Mouse (Mus musculus): ENCODE measurements around the gene Col4a4. TPM values are rescaled to one million over a fixed set of nuclear protein-coding genes. Genes with fewer than 3 reads are reported as not detected.

The Col4a4 gene
- polyA plus RNA-seq, 1 experiment from 2014 or later = 0.10 TPM

DNA sequence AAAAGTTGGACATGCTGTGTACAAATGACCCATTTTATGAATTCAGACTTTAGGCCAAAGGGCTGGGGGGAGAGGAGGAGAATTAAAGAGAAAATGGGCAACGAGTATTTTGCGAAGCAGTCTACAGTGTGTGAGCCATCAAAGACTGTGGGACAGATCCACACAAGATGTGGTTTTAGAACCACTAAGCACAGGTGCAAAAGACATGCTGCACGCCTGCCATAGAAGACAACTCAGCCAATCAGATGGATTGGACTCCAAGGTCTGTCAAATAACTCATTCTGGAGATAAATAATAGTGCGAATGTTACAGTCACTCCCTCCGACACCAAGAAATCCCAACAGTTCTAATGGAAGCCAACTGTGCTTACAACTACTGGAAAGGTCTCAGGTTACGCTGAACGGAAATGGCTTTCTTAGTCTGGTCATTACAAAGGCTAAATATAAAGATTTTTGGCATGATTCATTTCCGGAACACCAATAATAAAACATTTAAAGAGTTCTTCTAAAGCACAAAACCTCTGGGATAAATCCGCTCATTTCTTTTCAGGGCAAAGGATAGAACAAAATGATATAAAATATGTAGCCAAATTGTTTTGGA, 25.5 kb upstream of the Col4a4 start:
- Histone ChIP-seq H3K4me3 (replicated peaks) (no peak overlapping the region), H3K36me3 (no peaks in the 10 kb centered on the region), H3K9ac (no peak overlapping the region), H3K27me3 (replicated peaks) (no peaks in the 10 kb centered on the region), H3K27ac (no peak overlapping the region), H3K4me2 (replicated peaks) (no peak overlapping the region), H3K4me1 (replicated peaks) (no peaks in the 10 kb centered on the region), H3K9me3 (no peaks in the 10 kb centered on the region)
- ATAC-seq = no peak
- 67% methylated on average over 9 of the region's 9 CpGs for WGBS

DNA sequence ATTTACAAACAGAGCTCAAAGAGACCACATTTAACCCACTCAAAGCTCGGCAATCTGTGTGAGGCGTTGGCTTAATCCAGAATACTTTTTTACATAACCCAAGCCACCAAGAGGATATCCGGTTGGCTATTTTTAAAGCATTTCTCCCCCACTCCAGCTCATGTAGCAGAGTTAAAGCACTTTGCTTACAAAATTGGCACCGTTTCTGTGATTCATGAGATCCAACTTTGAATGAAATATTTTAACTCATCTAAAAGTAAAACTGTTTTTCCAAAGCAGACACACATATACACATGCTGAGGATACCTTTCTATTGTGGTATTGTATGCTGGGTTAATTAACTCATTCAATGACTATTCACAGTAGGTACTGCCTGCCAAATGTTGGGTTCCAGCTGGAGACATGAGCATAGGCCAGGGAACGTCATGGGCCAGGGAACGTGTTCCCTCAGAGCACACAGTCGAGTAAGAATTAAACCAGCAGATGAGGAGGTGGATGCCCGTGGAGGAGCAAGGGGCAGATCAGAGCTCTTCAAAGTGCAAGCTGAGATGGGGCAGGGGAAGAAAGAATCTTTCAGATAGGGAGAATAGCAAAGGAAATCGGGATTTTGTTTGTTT, 22.1 kb upstream of the Col4a4 start:
- H3K9ac ChIP-seq = no peak overlapping the region
- H3K4me3 ChIP-seq (replicated peaks) = no peak overlapping the region
- no peak for ATAC-seq
- no peaks in the 10 kb centered on the region for H3K9me3 ChIP-seq
- H3K4me2 ChIP-seq (replicated peaks) = no peak overlapping the region
- no peak overlapping the region for H3K27ac ChIP-seq
- H3K27me3 ChIP-seq (replicated peaks) = no peaks in the 10 kb centered on the region
- no peaks in the 10 kb centered on the region for H3K4me1 ChIP-seq (replicated peaks)
- H3K36me3 ChIP-seq = no peaks in the 10 kb centered on the region
- 70% methylated on average over 9 of the region's 9 CpGs for WGBS

DNA sequence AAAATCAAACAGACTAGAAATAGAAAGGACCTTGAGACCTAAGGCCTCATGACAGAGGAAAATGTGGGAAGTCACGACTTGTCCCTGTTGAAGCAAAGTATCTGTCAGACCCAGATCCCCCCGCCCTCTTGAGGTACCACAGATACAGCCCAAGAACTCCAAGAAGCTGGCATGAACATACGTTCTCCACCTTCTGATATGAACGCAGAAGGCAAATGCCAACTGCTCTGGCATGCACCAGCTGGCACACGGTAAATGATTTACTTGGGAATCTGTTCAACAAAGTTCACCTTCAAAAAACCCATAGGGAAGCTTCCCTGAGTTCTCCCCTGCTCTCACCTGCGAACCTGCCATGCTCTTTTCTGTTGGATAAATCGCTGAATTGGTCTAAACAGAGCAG, 19.2 kb upstream of the Col4a4 start:
- Histone ChIP-seq H3K9ac (no peak overlapping the region), H3K27ac (no peak overlapping the region), H3K36me3 (no peaks in the 10 kb centered on the region), H3K27me3 (replicated peaks) (no peaks in the 10 kb centered on the region), H3K9me3 (no peaks in the 10 kb centered on the region), H3K4me2 (replicated peaks) (no peak overlapping the region), H3K4me3 (replicated peaks) (no peak overlapping the region), H3K4me1 (replicated peaks) (no peaks in the 10 kb centered on the region)
- WGBS = 79% methylated on average over 7 of the region's 7 CpGs
- ATAC-seq = no peak

DNA sequence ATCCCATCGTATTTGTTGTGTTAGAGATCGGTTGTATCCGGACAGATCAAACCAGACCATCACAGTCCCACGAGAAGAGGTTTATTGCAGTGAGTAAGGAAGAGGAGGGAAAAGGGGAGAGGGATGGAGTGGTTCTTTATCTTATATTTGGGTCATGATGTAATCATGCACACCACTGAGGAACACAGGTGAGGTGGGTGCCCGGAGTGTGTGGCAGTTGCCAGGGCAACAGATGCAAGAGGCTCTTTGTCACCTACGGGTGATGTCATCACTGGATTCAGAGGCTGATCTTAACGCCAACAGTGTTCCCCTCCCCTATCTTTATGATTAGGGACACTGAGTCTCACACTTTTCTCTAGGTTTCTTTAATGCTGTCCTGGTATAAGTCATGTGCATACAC, 18.7 kb upstream of the Col4a4 start:
- no peak overlapping the region for H3K27ac ChIP-seq
- no peaks in the 10 kb centered on the region for H3K9me3 ChIP-seq
- 82% methylated on average over 7 of the region's 7 CpGs for WGBS
- H3K4me2 ChIP-seq (replicated peaks) = no peak overlapping the region
- no peak overlapping the region for H3K4me3 ChIP-seq (replicated peaks)
- H3K4me1 ChIP-seq (replicated peaks) = no peaks in the 10 kb centered on the region
- no peak for ATAC-seq
- H3K36me3 ChIP-seq = no peaks in the 10 kb centered on the region
- H3K9ac ChIP-seq = no peak overlapping the region
- H3K27me3 ChIP-seq (replicated peaks) = no peaks in the 10 kb centered on the region

DNA sequence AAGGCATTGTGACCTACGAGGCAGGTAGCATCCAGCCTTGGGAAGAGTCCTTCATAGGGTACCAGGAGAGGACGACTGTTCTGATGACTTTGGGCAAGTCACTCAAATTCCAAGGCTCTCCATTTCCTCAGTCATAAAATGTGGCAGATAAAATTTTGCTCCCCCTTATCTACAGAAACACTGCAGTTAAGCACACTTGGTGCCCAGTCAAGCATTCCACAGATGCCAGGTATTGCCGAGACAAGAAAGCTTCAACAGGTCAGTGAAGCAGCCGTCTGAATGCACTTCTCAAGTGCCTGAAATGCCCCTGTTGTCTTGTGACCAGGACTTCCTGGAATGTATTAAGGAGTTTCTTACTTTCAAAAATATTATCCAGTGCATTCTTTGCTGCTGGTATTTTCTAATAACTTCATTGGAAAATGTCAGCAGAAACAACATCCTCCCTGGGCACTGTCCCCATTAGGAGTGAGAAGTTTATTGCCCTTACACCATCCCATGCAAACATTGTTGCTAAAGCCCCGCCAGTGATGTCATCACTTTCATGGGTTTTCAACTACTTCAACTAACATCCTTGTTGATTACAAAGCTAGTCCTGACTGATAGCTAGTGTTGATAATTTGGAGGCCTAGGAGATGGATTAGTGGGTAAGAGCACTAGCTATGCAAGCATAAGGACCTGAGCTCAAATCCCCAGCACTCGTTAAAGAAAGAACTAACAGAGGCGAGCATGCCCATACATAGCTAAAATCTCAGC, 16.7 kb upstream of the Col4a4 start:
- H3K9me3 ChIP-seq = no peaks in the 10 kb centered on the region
- H3K9ac ChIP-seq = no peak overlapping the region
- WGBS = 60% methylated on average over 7 of the region's 7 CpGs
- no peak overlapping the region for H3K4me3 ChIP-seq (replicated peaks)
- H3K27ac ChIP-seq = no peak overlapping the region
- H3K36me3 ChIP-seq = no peaks in the 10 kb centered on the region
- no peaks in the 10 kb centered on the region for H3K4me1 ChIP-seq (replicated peaks)
- no peak for ATAC-seq
- H3K27me3 ChIP-seq (replicated peaks) = no peaks in the 10 kb centered on the region
- no peak overlapping the region for H3K4me2 ChIP-seq (replicated peaks)

- WGBS = 39% methylated on average over 6 of the region's 6 CpGs
- 0 out of 2 replicates have a peak, but pooled peaks have one; percentile 59 for ATAC-seq
- H3K4me2 ChIP-seq (replicated peaks) = no peak overlapping the region
- H3K9ac ChIP-seq = no peak overlapping the region
- no peaks in the 10 kb centered on the region for H3K9me3 ChIP-seq
- no peaks in the 10 kb centered on the region for H3K27me3 ChIP-seq (replicated peaks)
- no peak overlapping the region for H3K27ac ChIP-seq
- no peak overlapping the region for H3K4me3 ChIP-seq (replicated peaks)
- no peaks in the 10 kb centered on the region for H3K36me3 ChIP-seq
- 0 out of 2 replicates have a peak, but pooled peaks cover 3% of the 10 kb centered on the region for H3K4me1 ChIP-seq (replicated peaks)
Measured at GRCm38 (mm10) chr1:82596864-82597596, 10.4 kb upstream of the Col4a4 start.

DNA sequence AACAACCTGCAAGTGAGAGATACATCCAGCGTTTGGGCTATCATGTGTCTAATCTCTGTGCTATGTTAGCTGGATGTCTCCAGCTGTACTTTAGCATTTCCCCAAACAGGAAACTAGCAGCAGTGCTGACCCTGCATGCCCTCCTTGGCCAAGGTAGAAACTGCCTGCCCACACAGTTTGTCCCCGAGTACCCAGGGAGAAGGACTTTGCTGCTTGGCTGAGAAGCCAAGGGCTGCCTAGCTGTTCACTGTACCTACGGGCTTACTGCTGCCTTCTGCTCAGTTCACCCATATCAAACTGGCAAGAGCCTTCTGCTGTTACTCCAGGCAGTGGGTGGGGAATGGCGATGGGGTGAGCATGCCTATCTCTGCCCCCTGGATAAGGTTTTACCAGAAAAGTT, 3.6 kb upstream of the Col4a4 start:
- Histone ChIP-seq H3K4me3 (replicated peaks) (no peak overlapping the region), H3K9ac (no peak overlapping the region), H3K9me3 (no peaks in the 10 kb centered on the region), H3K4me1 (replicated peaks) (peaks cover 2% of the 10 kb centered on the region; the same call in 1 of the 2 replicates), H3K4me2 (replicated peaks) (no peak overlapping the region), H3K36me3 (no peaks in the 10 kb centered on the region), H3K27ac (no peak overlapping the region), H3K27me3 (replicated peaks) (peaks cover 17% of the 10 kb centered on the region)
- whole genome bisulfite sequencing = 61% methylated on average over 4 of the region's 4 CpGs
- ATAC-seq = no peak

GRCm38 (mm10) chr1:82585981-82586380, 668 bp downstream of the Col4a4 start:
- H3K36me3 ChIP-seq = no peaks in the 10 kb centered on the region
- H3K4me1 ChIP-seq (replicated peaks) = peaks cover 2% of the 10 kb centered on the region; the same call in 1 of the 2 replicates
- H3K27me3 ChIP-seq (replicated peaks) = peaks cover 17% of the 10 kb centered on the region
- WGBS = 71% methylated on average over 7 of the region's 7 CpGs
- no peak overlapping the region for H3K4me2 ChIP-seq (replicated peaks)
- H3K4me3 ChIP-seq (replicated peaks) = no peak overlapping the region
- no peaks in the 10 kb centered on the region for H3K9me3 ChIP-seq
- no peak for ATAC-seq
- no peak overlapping the region for H3K27ac ChIP-seq
- no peak overlapping the region for H3K9ac ChIP-seq

GRCm38 (mm10) chr1:82578320-82578719, 8.3 kb downstream of the Col4a4 start:
- H3K4me3 ChIP-seq (replicated peaks) = no peak overlapping the region
- ATAC-seq = no peak
- WGBS = 66% methylated on average over 4 of the region's 4 CpGs
- H3K4me2 ChIP-seq (replicated peaks) = no peak overlapping the region
- H3K9me3 ChIP-seq = no peaks in the 10 kb centered on the region
- no peak overlapping the region for H3K9ac ChIP-seq
- no peaks in the 10 kb centered on the region for H3K27me3 ChIP-seq (replicated peaks)
- H3K27ac ChIP-seq = no peak overlapping the region
- H3K4me1 ChIP-seq (replicated peaks) = no peaks in the 10 kb centered on the region
- no peaks in the 10 kb centered on the region for H3K36me3 ChIP-seq

GRCm38 (mm10) chr1:82577915-82578314, 8.7 kb downstream of the Col4a4 start:
- Histone ChIP-seq H3K27me3 (replicated peaks) (no peaks in the 10 kb centered on the region), H3K36me3 (no peaks in the 10 kb centered on the region), H3K4me2 (replicated peaks) (no peak overlapping the region), H3K4me1 (replicated peaks) (no peaks in the 10 kb centered on the region), H3K9ac (no peak overlapping the region), H3K9me3 (no peaks in the 10 kb centered on the region), H3K27ac (no peak overlapping the region), H3K4me3 (replicated peaks) (no peak overlapping the region)
- ATAC-seq = no peak
- WGBS = 54% methylated on average over 3 of the region's 3 CpGs

DNA sequence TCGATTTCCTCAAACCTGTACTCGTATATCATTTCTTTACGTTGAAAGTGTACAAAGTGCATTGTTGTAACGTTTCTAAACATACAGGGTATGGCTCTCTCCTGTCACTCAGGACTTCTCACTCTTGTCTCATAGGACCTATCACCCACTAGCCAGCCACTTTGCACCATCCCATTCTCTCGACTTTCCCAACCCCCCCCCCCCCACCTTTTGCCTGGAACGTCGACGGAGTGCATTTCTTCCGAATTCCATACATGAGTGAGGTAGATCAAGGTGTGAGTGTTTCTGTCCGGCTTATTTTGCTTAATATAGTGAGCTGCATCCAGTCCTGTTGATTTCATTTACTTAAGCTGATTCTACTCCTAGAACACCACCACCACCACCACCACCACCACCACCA, 9.3 kb downstream of the Col4a4 start:
- no peaks in the 10 kb centered on the region for H3K36me3 ChIP-seq
- H3K4me3 ChIP-seq (replicated peaks) = no peak overlapping the region
- H3K4me2 ChIP-seq (replicated peaks) = no peak overlapping the region
- WGBS = 80% methylated on average over 10 of the region's 10 CpGs
- H3K4me1 ChIP-seq (replicated peaks) = no peaks in the 10 kb centered on the region
- no peak for ATAC-seq
- H3K9me3 ChIP-seq = no peaks in the 10 kb centered on the region
- H3K27me3 ChIP-seq (replicated peaks) = no peaks in the 10 kb centered on the region
- no peak overlapping the region for H3K9ac ChIP-seq
- no peak overlapping the region for H3K27ac ChIP-seq

- no peaks in the 10 kb centered on the region for H3K9me3 ChIP-seq
- H3K27ac ChIP-seq = no peak overlapping the region
- H3K27me3 ChIP-seq (replicated peaks) = no peaks in the 10 kb centered on the region
- no peak overlapping the region for H3K4me2 ChIP-seq (replicated peaks)
- H3K36me3 ChIP-seq = no peaks in the 10 kb centered on the region
- no peak overlapping the region for H3K9ac ChIP-seq
- H3K4me3 ChIP-seq (replicated peaks) = no peak overlapping the region
- ATAC-seq = no peak
- no peaks in the 10 kb centered on the region for H3K4me1 ChIP-seq (replicated peaks)
- WGBS = 76% methylated on average over 2 of the region's 2 CpGs
Measured at GRCm38 (mm10) chr1:82576182-82576581, 10.5 kb downstream of the Col4a4 start.
